Mouse (Mus musculus): ENCODE measurements at regions not wholly inside any gene's neighbourhood (a gene's known extent, or its start where the extent isn't known, plus 50 kb on each side); places are given as distances from the start of the nearest gene placed in this dataset.

DNA sequence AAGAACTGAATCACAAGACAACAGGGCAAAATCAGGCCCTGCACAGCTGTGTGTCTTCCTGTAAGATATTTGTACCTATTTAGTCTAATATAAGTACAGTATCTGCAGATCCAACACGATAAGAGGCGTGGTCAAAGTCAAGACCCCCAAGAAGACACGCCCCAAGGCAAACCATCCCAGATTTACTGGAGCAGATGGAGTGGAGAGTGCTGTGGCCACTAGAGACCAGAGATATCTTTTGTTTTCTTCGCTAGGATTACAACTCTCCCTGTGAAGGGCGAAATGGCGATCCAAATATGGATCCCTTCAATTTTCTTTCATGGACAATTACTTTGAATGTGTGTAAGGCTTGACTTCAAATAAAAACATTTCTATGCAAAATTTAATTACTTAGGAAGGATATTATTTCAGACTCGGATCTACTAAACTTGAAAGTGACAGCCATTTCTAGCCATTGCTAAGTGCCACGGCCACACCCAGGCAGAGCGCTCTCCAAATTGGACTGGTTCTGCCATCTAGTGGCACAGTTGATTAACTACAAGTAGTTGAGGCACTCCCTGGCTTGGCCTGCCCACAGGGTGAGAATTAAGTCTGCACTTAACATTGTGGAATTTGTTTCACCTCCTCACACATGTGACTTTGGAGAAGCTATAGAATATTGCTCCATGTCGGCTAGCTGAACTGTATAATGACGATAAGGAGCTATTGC lies 140.4 kb upstream of the Gm9833 start:
- 53% methylated on average over 11 of the region's 11 CpGs for WGBS
- DNase-seq (ENCODE audit: low read depth, low spot score): peak; percentile 39

DNA sequence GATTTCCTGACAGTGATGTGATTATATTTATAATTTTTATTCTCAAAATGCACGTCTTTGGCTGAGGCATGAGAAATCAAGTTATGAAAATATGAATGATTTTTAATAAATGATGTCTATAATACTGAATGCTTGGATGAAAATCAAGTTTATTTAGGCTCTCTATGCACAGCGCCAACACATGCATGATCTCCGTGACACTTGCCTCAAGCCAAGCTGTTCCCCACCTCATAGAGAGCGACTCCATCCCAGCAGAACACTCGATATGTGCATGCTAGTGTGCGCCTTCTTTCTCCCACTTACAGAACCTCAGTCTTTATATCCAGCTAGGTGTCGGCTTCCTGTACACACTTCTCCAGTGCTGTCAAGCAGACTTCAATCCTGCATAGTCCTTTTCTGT lies 139.8 kb upstream of the Gm9833 start:
- 75% methylated on average over 7 of the region's 7 CpGs for WGBS

GRCm38 (mm10) chr3:9957870-9958269 lies 130.0 kb upstream of the Gm9833 start:
- no peak for DNase-seq (ENCODE audit: low read depth, low spot score)

More for the DNA sequence above, 139.8 kb upstream of the Gm9833 start:
- no peak for DNase-seq (ENCODE audit: low read depth, low spot score)

DNA sequence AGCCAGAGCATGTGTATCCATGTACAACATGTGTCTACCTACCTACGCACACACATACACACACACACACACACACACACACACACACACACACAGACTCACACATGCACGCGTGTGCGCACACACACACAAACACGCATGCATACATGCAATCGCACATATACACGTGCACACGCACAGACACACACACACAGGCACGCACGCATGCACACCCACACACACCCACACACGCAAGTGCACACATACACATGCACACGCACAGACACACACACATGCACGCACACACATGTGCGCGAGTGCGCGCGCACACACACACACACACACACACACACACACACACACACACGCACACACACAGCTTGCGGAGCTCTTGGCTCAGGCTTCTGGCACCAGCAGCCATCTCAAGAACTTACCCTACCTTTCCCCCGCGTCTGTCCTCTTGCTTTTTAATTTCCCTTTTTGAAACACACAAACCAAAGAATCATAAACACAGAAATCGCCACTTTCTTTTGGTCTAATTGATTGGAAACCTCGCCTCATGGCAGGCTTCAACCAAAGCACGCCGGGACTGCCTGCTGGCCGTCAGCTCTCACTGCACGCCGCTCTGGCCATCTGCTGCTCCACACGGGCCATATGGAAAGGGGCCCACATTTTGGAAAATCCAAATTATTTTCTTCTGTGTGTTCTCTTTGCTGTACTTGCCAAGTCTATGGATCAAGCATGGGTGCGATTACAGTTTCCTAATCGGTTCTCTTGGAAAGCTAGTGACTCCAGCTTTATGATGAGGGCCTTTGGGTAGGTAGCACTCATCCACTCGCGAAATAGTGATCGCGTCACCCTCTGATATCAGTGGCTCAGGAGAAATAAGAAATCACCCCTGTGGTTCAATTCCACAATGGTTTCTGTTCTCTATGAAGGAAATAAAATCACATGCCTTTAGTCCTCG lies 127.9 kb upstream of the Gm9833 start:
- WGBS: 92% methylated on average over 37 of the region's 37 CpGs
- DNase-seq (ENCODE audit: low read depth, low spot score): no peak

More at GRCm38 (mm10) chr3:9957870-9958269, 130.0 kb upstream of the Gm9833 start:
- 71% methylated on average over 3 of the region's 3 CpGs for whole genome bisulfite sequencing

DNA sequence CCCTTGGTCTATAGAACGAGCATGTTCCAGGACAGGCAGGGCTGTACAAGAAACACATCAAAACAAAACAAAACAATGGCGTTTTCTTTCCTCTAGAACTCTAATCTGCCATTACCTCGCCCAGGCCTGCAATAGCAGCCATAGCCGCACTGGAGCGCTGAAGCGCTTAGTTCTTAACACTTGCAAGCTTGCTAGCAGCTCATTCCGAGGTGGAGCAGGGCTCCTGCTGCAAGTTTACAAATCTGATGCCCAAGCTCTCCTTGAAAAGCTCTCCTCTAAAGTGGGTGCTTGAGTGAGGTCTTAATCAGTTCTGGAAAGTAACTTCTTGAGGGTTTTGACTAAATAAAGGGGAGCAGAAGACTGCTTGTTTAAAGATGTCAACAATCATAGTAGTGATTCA lies 127.2 kb upstream of the Gm9833 start:
- no peak for DNase-seq (ENCODE audit: low read depth, low spot score)
- WGBS: 55% methylated on average over 7 of the region's 7 CpGs

Data from large intestine, adult 2 months (tissue).